Mouse (Mus musculus) embryonic facial prominence, embryonic 11.5 days (tissue): ENCODE results near the gene Pafah2. TPM values are rescaled to one million over a fixed set of nuclear protein-coding genes. Genes with fewer than 3 reads are reported as not detected.

Source experiments
- ATAC-seq: fragments of 200-750 bp; cut with Nextera tagmentation; replicated peaks from 2 replicates; pipeline ENCODE4 v1.8.0; 2017; ENCODE audit warnings: low read depth; ENCODE audit not compliant: insufficient number of reproducible peaks, low FRiP score, low TSS enrichment
- DNase-seq: peaks from one replicate; pipeline ENCODE4 v3.0.0-alpha.2; 2015; ENCODE audit warnings: low spot score
- H3K27ac ChIP-seq: fragments of 300-500 bp; sonication (generic); replicated peaks from 2 replicates; pipeline ENCODE4 v1.5.1; 2014; ENCODE audit warnings: mild to moderate bottlenecking, low read depth, low read length, control low read depth
- H3K27me3 ChIP-seq: fragments of 300-500 bp; sonication (generic); 2 replicates; pipeline ENCODE4 v1.6.1; 2014; ENCODE audit warnings: mild to moderate bottlenecking, low read length, moderate library complexity, mixed read lengths; ENCODE audit not compliant: control insufficient read depth, insufficient read depth
- H3K36me3 ChIP-seq: fragments of 300-500 bp; sonication (generic); replicated peaks from 2 replicates; pipeline ENCODE4 v1.6.1; 2014; ENCODE audit warnings: low read depth, mild to moderate bottlenecking, low read length, moderate library complexity, mixed read lengths; ENCODE audit not compliant: control insufficient read depth, insufficient read depth
- H3K4me1 ChIP-seq: fragments of 300-500 bp; sonication (generic); 2 replicates; pipeline ENCODE4 v1.6.1; 2014; ENCODE audit warnings: low read length, mixed read lengths; ENCODE audit not compliant: control insufficient read depth, insufficient read depth
- H3K4me2 ChIP-seq: fragments of 300-500 bp; sonication (generic); 2 replicates; pipeline ENCODE4 v1.6.1; 2014; ENCODE audit warnings: low read depth, mild to moderate bottlenecking, control low read depth, low read length, moderate library complexity
- H3K4me3 ChIP-seq: fragments of 300-500 bp; sonication (generic); 2 replicates; pipeline ENCODE4 v1.5.1; 2014; ENCODE audit warnings: low read depth, low read length, control low read depth
- H3K9ac ChIP-seq: fragments of 300-500 bp; sonication (generic); replicated peaks from 2 replicates; pipeline ENCODE4 v1.6.1; 2014; ENCODE audit warnings: mild to moderate bottlenecking, control low read depth, low read length
- H3K9me3 ChIP-seq: fragments of 300-500 bp; sonication (generic); replicated peaks from 2 replicates; pipeline ENCODE4 v1.6.1; 2016; ENCODE audit warnings: mild to moderate bottlenecking, low read length, inconsistent platforms, mixed read lengths; ENCODE audit not compliant: control insufficient read depth
- WGBS: fragments of 180-500 bp; shearing (Covaris S2); extraction: QIAGEN DNeasy Blood & Tissue Kit; methylation state at CpG from one replicate; pipeline ENCODE4 v1.1.7; 2014; 5-methylcytosine and 5-hydroxymethylcytosine counted together
- polyA plus RNA-seq: library from polyadenylated mRNA; unstranded; fragments of >200 nt; fragmentation: Nextera tagmentation; extraction: Ambion mirVana; gene quantifications from 2 replicates; pipeline ENCODE4 v1.2.1, GENCODE M21; 2014

The Pafah2 gene
- polyA plus RNA-seq, 1 experiment from 2014 or later = 9.4 TPM

GRCm38 (mm10) chr4:134362124-134362523 is 34.0 kb upstream of the Pafah2 start:
- ATAC-seq (no peak), DNase-seq (no peak)
- 0 out of 2 replicates have a peak, but pooled peaks cover 2% of the 10 kb centered on the region for H3K27me3 ChIP-seq
- H3K27ac ChIP-seq = no peak overlapping the region
- 62% methylated on average over 9 of the region's 9 CpGs for WGBS
- H3K4me2 ChIP-seq = no peak overlapping the region
- no peaks in the 10 kb centered on the region for H3K9me3 ChIP-seq
- H3K9ac ChIP-seq = no peak overlapping the region
- H3K4me3 ChIP-seq = no peak overlapping the region
- H3K4me1 ChIP-seq = peaks cover 3% of the 10 kb centered on the region
- H3K36me3 ChIP-seq = no peaks in the 10 kb centered on the region

GRCm38 (mm10) chr4:134362586-134362985 is 33.5 kb upstream of the Pafah2 start:
- no peaks in the 10 kb centered on the region for H3K27me3 ChIP-seq
- 21% methylated on average over 9 of the region's 9 CpGs for WGBS
- no peaks in the 10 kb centered on the region for H3K9me3 ChIP-seq
- H3K9ac ChIP-seq = no peak overlapping the region
- no peak overlapping the region for H3K4me3 ChIP-seq
- H3K36me3 ChIP-seq = no peaks in the 10 kb centered on the region
- DNase-seq = peak; percentile 41
- no peak overlapping the region for H3K27ac ChIP-seq
- no peak for ATAC-seq
- H3K4me1 ChIP-seq = peaks cover 2% of the 10 kb centered on the region
- no peak overlapping the region for H3K4me2 ChIP-seq

- Histone ChIP-seq H3K27ac (no peak overlapping the region), H3K9ac (no peak overlapping the region; the same call in 1 of the 2 replicates), H3K36me3 (no peaks in the 10 kb centered on the region), H3K9me3 (no peaks in the 10 kb centered on the region), H3K4me1 (peaks cover 2% of the 10 kb centered on the region), H3K4me2 (no peak overlapping the region), H3K4me3 (no peak overlapping the region), H3K27me3 (peaks cover 4% of the 10 kb centered on the region)
- ATAC-seq (no peak), DNase-seq (no peak)
- 27% methylated on average over 5 of the region's 5 CpGs for WGBS
These were observed 30.8 kb upstream of the Pafah2 start for GRCm38 (mm10) chr4:134365280-134365679.

GRCm38 (mm10) chr4:134370649-134371221 is 25.4 kb upstream of the Pafah2 start:
- H3K27ac ChIP-seq = no peak overlapping the region
- H3K9me3 ChIP-seq = no peaks in the 10 kb centered on the region
- peaks cover 7% of the 10 kb centered on the region for H3K4me1 ChIP-seq
- no peaks in the 10 kb centered on the region for H3K36me3 ChIP-seq
- peak overlapping the region; percentile 32 for H3K9ac ChIP-seq
- WGBS = 2% methylated on average over 18 of the region's 18 CpGs
- ATAC-seq = no peak
- peaks cover 24% of the 10 kb centered on the region for H3K27me3 ChIP-seq
- no peak for DNase-seq
- H3K4me2 ChIP-seq = peak overlapping the region; percentile 40
- peak overlapping the region; percentile 41 for H3K4me3 ChIP-seq

- H3K9ac ChIP-seq = peak overlapping the region; percentile 32
- DNase-seq (no peak), ATAC-seq (no peak)
- H3K27me3 ChIP-seq = peaks cover 24% of the 10 kb centered on the region
- peaks cover 7% of the 10 kb centered on the region for H3K4me1 ChIP-seq
- H3K36me3 ChIP-seq = no peaks in the 10 kb centered on the region
- no peak overlapping the region for H3K27ac ChIP-seq
- H3K4me3 ChIP-seq = peak overlapping the region; percentile 41
- peak overlapping the region; percentile 40 for H3K4me2 ChIP-seq
- no peaks in the 10 kb centered on the region for H3K9me3 ChIP-seq
- under 1% methylated on average over 17 of the region's 17 CpGs for WGBS
These were observed 24.7 kb upstream of the Pafah2 start for GRCm38 (mm10) chr4:134371316-134371855.

GRCm38 (mm10) chr4:134372294-134372747 is 23.8 kb upstream of the Pafah2 start:
- H3K4me1 ChIP-seq = peaks cover 7% of the 10 kb centered on the region
- WGBS = 0% methylated on average over 16 of the region's 16 CpGs
- no peaks in the 10 kb centered on the region for H3K9me3 ChIP-seq
- DNase-seq (peak; percentile 80), ATAC-seq (peak; percentile 58; the same call in 1 of the 2 replicates)
- no peaks in the 10 kb centered on the region for H3K36me3 ChIP-seq
- H3K27ac ChIP-seq = no peak overlapping the region
- H3K9ac ChIP-seq = peak overlapping the region; percentile 43
- H3K4me2 ChIP-seq = peak overlapping the region; percentile 96
- H3K27me3 ChIP-seq = peaks cover 24% of the 10 kb centered on the region
- H3K4me3 ChIP-seq = peak overlapping the region; percentile 41

- Histone ChIP-seq H3K4me1 (peaks cover 7% of the 10 kb centered on the region), H3K9me3 (no peaks in the 10 kb centered on the region), H3K4me2 (no peak overlapping the region), H3K4me3 (no peak overlapping the region), H3K27ac (no peak overlapping the region), H3K36me3 (no peaks in the 10 kb centered on the region), H3K9ac (no peak overlapping the region), H3K27me3 (peaks cover 24% of the 10 kb centered on the region)
- 72% methylated on average over 8 of the region's 8 CpGs for WGBS
- ATAC-seq (no peak), DNase-seq (no peak)
These were observed 22.8 kb upstream of the Pafah2 start for GRCm38 (mm10) chr4:134373295-134373694.

- no peak overlapping the region for H3K27ac ChIP-seq
- H3K36me3 ChIP-seq = no peaks in the 10 kb centered on the region
- no peak for ATAC-seq
- peaks cover 7% of the 10 kb centered on the region for H3K4me1 ChIP-seq
- 53% methylated on average over 1 of the region's 1 CpGs for WGBS
- no peak overlapping the region for H3K9ac ChIP-seq
- peaks cover 22% of the 10 kb centered on the region for H3K27me3 ChIP-seq
- H3K9me3 ChIP-seq = no peaks in the 10 kb centered on the region
- no peak for DNase-seq
- no peak overlapping the region for H3K4me2 ChIP-seq
- H3K4me3 ChIP-seq = no peak overlapping the region
These were observed 21.8 kb upstream of the Pafah2 start for GRCm38 (mm10) chr4:134374306-134374705.
